Mouse (Mus musculus): ENCODE results near the gene Wdhd1. TPM values are rescaled to one million over a fixed set of nuclear protein-coding genes. Genes with fewer than 3 reads are reported as not detected.

The Wdhd1 gene
- polyA plus RNA-seq, 1 experiment from 2014 or later, result 11.8 TPM

- Histone ChIP-seq H3K4me3 (ENCODE audit: inconsistent target) (no peak overlapping the region), H3K27ac (no peak overlapping the region), H3K36me3 (ENCODE audit: inconsistent target) (no peaks in the 10 kb centered on the region), H3K79me2 (ENCODE audit: inconsistent target) (peaks cover 15% of the 10 kb centered on the region)
- WGBS (ENCODE audit: missing documents), result 86% methylated on average over 5 of the region's 5 CpGs
Measured at GRCm38 (mm10) chr14:47191861-47192260, 84.8 kb downstream of the Wdhd1 start.

Other genes starting within 250 kb of the Wdhd1 start
- gene Gch1, start 87.4 kb downstream of the Wdhd1 start, polyA plus RNA-seq (2018), result 5.9 to 18.8 TPM (median 16.6 TPM) in 3 replicates
- gene Socs4, start 74 bp upstream of the Wdhd1 start, polyA plus RNA-seq (2018), result 10.1 to 13.9 TPM (median 13.5 TPM) in 3 replicates
- gene Mapk1ip1l, start 21.4 kb upstream of the Wdhd1 start, polyA plus RNA-seq (2018), result 44.9 to 52.8 TPM (median 52.2 TPM) in 3 replicates
- 3,973 to 5,612 TPM (median 5,299 TPM) in 3 replicates for gene Lgals3, start 90.9 kb upstream of the Wdhd1 start, polyA plus RNA-seq (2018)
- gene Dlgap5, start 141.6 kb upstream of the Wdhd1 start, polyA plus RNA-seq (2018), result 0.40 to 11.8 TPM (median 7.6 TPM) in 3 replicates
- gene Fbxo34, start 173.6 kb upstream of the Wdhd1 start, polyA plus RNA-seq (2018), result 13.3 to 16.6 TPM (median 14.3 TPM) in 3 replicates

Measured in macrophage (primary cell).